Mouse (Mus musculus): Measurements from ENCODE around the gene Clec2l. TPM values are rescaled to one million over a fixed set of nuclear protein-coding genes. Genes with fewer than 3 reads are reported as not detected.

The Clec2l gene
- total RNA-seq, 2 experiments from 2014 or later = 67.4 to 69.7 TPM

- no peak for DNase-seq (ENCODE audit: extremely low spot score in 1 of 2, low spot score in 2 of 2)
- Histone ChIP-seq H3K27ac (no peak overlapping the region), H3K4me3 (no peak overlapping the region)
- TF ChIP-seq CTCF (IDR thresholded peaks at IDR 0.05) = no peak
- intact Hi-C loops (cut with DNase I) = loop anchor here (5.0 kb wide), 1 partner anchor 161 kb away; no protein-coding TSS in a partner anchor
These were observed 35.5 kb downstream of the Clec2l start for GRCm38 (mm10) chr6:38698233-38698889.

- intact Hi-C loops (cut with DNase I) = no loop called here
- Histone ChIP-seq H3K27ac (no peak overlapping the region), H3K4me3 (no peak overlapping the region)
- DNase-seq (ENCODE audit: extremely low spot score in 1 of 2, low spot score in 2 of 2) = no peak
- no peak for TF ChIP-seq CTCF (IDR thresholded peaks at IDR 0.05)
These were observed 38.6 kb downstream of the Clec2l start for GRCm38 (mm10) chr6:38701421-38701820.

GRCm38 (mm10) chr6:38702810-38703399 lies 40.0 kb downstream of the Clec2l start:
- H3K27ac ChIP-seq = peak overlapping the region; percentile 36; the same call in 1 of the 2 replicates
- intact Hi-C loops (cut with DNase I) = no loop called here
- no peak overlapping the region for H3K4me3 ChIP-seq
- DNase-seq (ENCODE audit: extremely low spot score in 1 of 2, low spot score in 2 of 2) = no peak
- peak; percentile 42 for TF ChIP-seq CTCF (IDR thresholded peaks at IDR 0.05)

- intact Hi-C loops (cut with DNase I) = no loop called here
- peak overlapping the region; percentile 26; the same call in 1 of the 2 replicates for H3K27ac ChIP-seq
- DNase-seq (ENCODE audit: extremely low spot score in 1 of 2, low spot score in 2 of 2) = no peak
- no peak for TF ChIP-seq CTCF (IDR thresholded peaks at IDR 0.05)
- no peak overlapping the region for H3K4me3 ChIP-seq
These were observed 40.7 kb downstream of the Clec2l start for GRCm38 (mm10) chr6:38703526-38703925.

GRCm38 (mm10) chr6:38704264-38704984 lies 41.6 kb downstream of the Clec2l start:
- Histone ChIP-seq H3K4me3 (no peak overlapping the region), H3K27ac (peak overlapping the region; percentile 41)
- TF ChIP-seq CTCF (IDR thresholded peaks at IDR 0.05) = no peak
- DNase-seq (ENCODE audit: extremely low spot score in 1 of 2, low spot score in 2 of 2) = peak in 1 of 2 experiments; percentile 17
- intact Hi-C loops (cut with DNase I) = no loop called here

- intact Hi-C loops (cut with DNase I) = no loop called here
- TF ChIP-seq CTCF (IDR thresholded peaks at IDR 0.05) = no peak
- no peak overlapping the region for H3K27ac ChIP-seq
- no peak for DNase-seq (ENCODE audit: extremely low spot score in 1 of 2, low spot score in 2 of 2)
- no peak overlapping the region for H3K4me3 ChIP-seq
These were observed 47.6 kb downstream of the Clec2l start for GRCm38 (mm10) chr6:38710449-38710848.

GRCm38 (mm10) chr6:38713957-38714898 lies 51.4 kb downstream of the Clec2l start:
- TF ChIP-seq CTCF (IDR thresholded peaks at IDR 0.05) = no peak
- no peak for DNase-seq (ENCODE audit: extremely low spot score in 1 of 2, low spot score in 2 of 2)
- H3K4me3 ChIP-seq = no peak overlapping the region
- intact Hi-C loops (cut with DNase I) = no loop called here
- H3K27ac ChIP-seq = no peak overlapping the region; the same call in 1 of the 2 replicates

GRCm38 (mm10) chr6:38715881-38716280 lies 53.0 kb downstream of the Clec2l start:
- intact Hi-C loops (cut with DNase I) = no loop called here
- no peak for TF ChIP-seq CTCF (IDR thresholded peaks at IDR 0.05)

GRCm38 (mm10) chr6:38718625-38719024 lies 55.8 kb downstream of the Clec2l start:
- intact Hi-C loops (cut with DNase I) = no loop called here
- Histone ChIP-seq H3K27ac (no peak overlapping the region), H3K4me3 (no peak overlapping the region)
- DNase-seq (ENCODE audit: extremely low spot score in 1 of 2, low spot score in 2 of 2) = no peak
- no peak for TF ChIP-seq CTCF (IDR thresholded peaks at IDR 0.05)

More at GRCm38 (mm10) chr6:38715881-38716280, 53.0 kb downstream of the Clec2l start:
- no peak overlapping the region for H3K27ac ChIP-seq
- H3K4me3 ChIP-seq = no peak overlapping the region
- DNase-seq (ENCODE audit: extremely low spot score in 1 of 2, low spot score in 2 of 2) = no peak

GRCm38 (mm10) chr6:38719229-38719628 lies 56.4 kb downstream of the Clec2l start:
- Histone ChIP-seq H3K4me3 (no peak overlapping the region), H3K27ac (no peak overlapping the region)
- TF ChIP-seq CTCF (IDR thresholded peaks at IDR 0.05) = no peak
- intact Hi-C loops (cut with DNase I) = no loop called here
- DNase-seq (ENCODE audit: extremely low spot score in 1 of 2, low spot score in 2 of 2) = no peak

GRCm38 (mm10) chr6:38721361-38721760 lies 58.5 kb downstream of the Clec2l start:
- peak overlapping the region; percentile 9; the same call in 1 of the 2 replicates for H3K27ac ChIP-seq
- TF ChIP-seq CTCF (IDR thresholded peaks at IDR 0.05) = no peak
- intact Hi-C loops (cut with DNase I) = no loop called here
- no peak overlapping the region for H3K4me3 ChIP-seq
- no peak for DNase-seq (ENCODE audit: extremely low spot score in 1 of 2, low spot score in 2 of 2)

All from left cerebral cortex, adult 2 months (tissue).